ENCODE assay signal across 9 mouse cellular contexts in the genomic region with DNA sequence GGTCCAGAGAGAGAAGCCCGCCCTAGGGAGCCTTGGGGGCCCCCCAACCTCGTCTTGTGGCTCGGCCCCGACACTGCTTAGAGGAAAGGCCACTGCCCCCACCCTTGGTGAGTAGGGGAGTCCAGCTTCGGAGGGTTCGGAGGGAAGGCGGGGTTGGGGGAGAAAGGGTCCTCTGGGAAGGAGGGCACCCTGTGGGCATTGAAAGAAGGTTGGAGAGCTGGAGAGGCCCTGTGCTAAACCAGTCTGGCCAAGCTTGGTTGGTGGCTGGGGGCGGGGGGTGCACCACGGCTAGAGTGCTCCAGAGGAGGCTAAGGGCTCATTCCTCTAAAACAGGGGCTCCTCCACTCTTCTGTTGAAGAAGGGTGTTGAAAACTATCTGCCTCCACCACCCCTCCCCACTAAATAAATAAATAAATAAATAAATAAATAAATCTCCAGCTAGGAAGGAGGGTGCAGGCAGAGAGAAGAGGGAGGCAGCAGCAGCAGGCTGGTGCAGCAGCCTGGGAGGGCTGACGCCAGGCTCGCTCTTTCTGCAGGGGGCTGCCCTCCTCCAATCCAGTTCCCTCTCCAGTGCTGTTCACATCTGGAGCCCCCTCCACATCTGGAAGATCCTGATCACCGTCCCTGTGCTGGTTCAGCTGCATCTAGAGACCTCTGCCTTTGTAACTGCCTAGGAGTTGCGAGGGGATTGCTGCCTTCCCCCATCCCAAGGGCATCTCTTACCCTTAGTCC. TPM values are rescaled to one million over a fixed set of nuclear protein-coding genes. Genes with fewer than 3 reads are reported as not detected.
DNase-seq lines count a peak whose midpoint lies in the region; ATAC-seq lines count a peak whose summit lies in the region.
"Had no signal": no experiment of that assay in that cellular context is flagged by ENCODE, and none has a peak within 500 bp of the region (broad histone marks: within the 10 kb centered on the region; RNA-seq: fewer than 3 reads in every experiment).

No protein-coding gene starts in this region.

- peak; percentile 10 for DNase-seq in adrenal gland, adult 2 months
- DNase-seq in adrenal gland, adult 18-20 months (ENCODE audit: low spot score in 2 of 2): no peak
- no peak for DNase-seq in lung, postnatal 10 days
- no peak for DNase-seq in layer of hippocampus, adult 9-11 months
- no peak for DNase-seq in yolk sac, embryonic 10.5 days (ENCODE audit: low spot score)

- H3K4me2 ChIP-seq in lung, embryonic 15.5 days: peak overlapping the region; percentile 94
- H3K4me2 ChIP-seq in hindbrain, embryonic 12.5 days (replicated peaks): peak overlapping the region; percentile 90
- H3K4me2 ChIP-seq in midbrain, embryonic 16.5 days (ENCODE audit: low read length): peak overlapping the region; percentile 97

- no peaks in the 10 kb centered on the region for H3K9me3 ChIP-seq in lung, embryonic 15.5 days
- H3K9me3 ChIP-seq in hindbrain, embryonic 12.5 days (replicated peaks): no peaks in the 10 kb centered on the region
- H3K9me3 ChIP-seq in midbrain, embryonic 16.5 days (replicated peaks; ENCODE audit: control insufficient read depth, low read length, poor library complexity, severe bottlenecking): no peaks in the 10 kb centered on the region

- H3K4me3 ChIP-seq in lung, embryonic 15.5 days: peak overlapping the region; percentile 66
- peak overlapping the region; percentile 65 for H3K4me3 ChIP-seq in hindbrain, embryonic 12.5 days
- peak overlapping the region; percentile 57 for H3K4me3 ChIP-seq in midbrain, embryonic 16.5 days (ENCODE audit: low read depth, low read length)

- H3K27ac ChIP-seq in lung, embryonic 15.5 days: no peak overlapping the region
- H3K27ac ChIP-seq in hindbrain, embryonic 12.5 days: no peak overlapping the region
- H3K27ac ChIP-seq in midbrain, embryonic 16.5 days (ENCODE audit: low read length): peak overlapping the region; percentile 93

- no peaks in the 10 kb centered on the region for H3K36me3 ChIP-seq in lung, embryonic 15.5 days
- 0 out of 2 replicates have a peak, but pooled peaks cover 2% of the 10 kb centered on the region for H3K36me3 ChIP-seq in hindbrain, embryonic 12.5 days
- no peaks in the 10 kb centered on the region for H3K36me3 ChIP-seq in midbrain, embryonic 16.5 days (ENCODE audit: control insufficient read depth, insufficient read depth, low read length)

- ATAC-seq in lung, embryonic 15.5 days (ENCODE audit: borderline replicate concordance, extremely low read depth, low FRiP score, low TSS enrichment): 0 out of 2 replicates have a peak, but pooled peaks have one; percentile 5
- peak; percentile 38 for ATAC-seq in hindbrain, embryonic 12.5 days (ENCODE audit: low FRiP score)
- ATAC-seq in midbrain, embryonic 16.5 days: peak; percentile 66

- 5% methylated on average over 13 of the region's 13 CpGs for WGBS in lung, embryonic 15.5 days
- WGBS in hindbrain, embryonic 12.5 days: 4% methylated on average over 13 of the region's 13 CpGs
- 3% methylated on average over 13 of the region's 13 CpGs for WGBS in midbrain, embryonic 16.5 days

- H3K4me1 ChIP-seq in lung, embryonic 15.5 days: peaks cover 22% of the 10 kb centered on the region
- peaks cover 19% of the 10 kb centered on the region for H3K4me1 ChIP-seq in hindbrain, embryonic 12.5 days
- peaks cover 26% of the 10 kb centered on the region for H3K4me1 ChIP-seq in midbrain, embryonic 16.5 days (ENCODE audit: control insufficient read depth, insufficient read depth, low read length)

- H3K27me3 ChIP-seq in lung, embryonic 15.5 days: peaks cover 49% of the 10 kb centered on the region
- H3K27me3 ChIP-seq in hindbrain, embryonic 12.5 days: peaks cover 49% of the 10 kb centered on the region
- H3K27me3 ChIP-seq in midbrain, embryonic 16.5 days (ENCODE audit: control insufficient read depth, insufficient read depth, low read depth, low read length): no peaks in the 10 kb centered on the region

- H3K9ac ChIP-seq in lung, embryonic 15.5 days: peak overlapping the region; percentile 61
- H3K9ac ChIP-seq in hindbrain, embryonic 12.5 days: peak overlapping the region; percentile 89
- peak overlapping the region; percentile 94 for H3K9ac ChIP-seq in midbrain, embryonic 16.5 days (ENCODE audit: low read depth, low read length)

RNA-seq across cellular contexts. Expression of a gene that starts 0.9 kb away (rescaled TPM):
- total RNA-seq in adrenal gland, adult 2 months (2021): 10 to 100 TPM in 1 of 2 experiments, 1 to 10 TPM in 1; 8.2 to 11.9 TPM
- 9.2 and 12.7 TPM in 2 replicates for polyA plus RNA-seq in adrenal gland, adult 2 months (2012; rRNA removed)
- total RNA-seq in adrenal gland, adult 18-20 months (2021): 10 to 100 TPM; 10.6 to 12.0 TPM
- 1.1 TPM in 2 replicates for polyA plus RNA-seq in lung, embryonic 15.5 days (2015; fragmentation: Nextera tagmentation; extraction: Ambion mirVana)
- polyA plus RNA-seq in hindbrain, embryonic 12.5 days (2016; fragmentation: Nextera tagmentation; extraction: Ambion mirVana): 5.2 and 5.6 TPM in 2 replicates
- polyA plus RNA-seq in midbrain, embryonic 16.5 days (2015; fragmentation: Nextera tagmentation; extraction: Ambion mirVana): 6.7 and 7.2 TPM in 2 replicates
- polyA plus RNA-seq: erythroblast, embryonic 14.5 days had no signal

Comparison
In these comparisons a context has a peak if more than half of its experiments do, and no peak if none do; other contexts are left out.
1. ATAC-seq: peak in every context shown above with its lines; median percentile 66 in midbrain, embryonic 16.5 days; 38 in hindbrain, embryonic 12.5 days; 5 in lung, embryonic 15.5 days.